Mouse (Mus musculus) testis, adult 2 months (tissue): ENCODE results near the gene Ccdc88b. TPM values are rescaled to one million over a fixed set of nuclear protein-coding genes. Genes with fewer than 3 reads are reported as not detected.
A peak's percentile ranks its signal among the peaks of the same experiment; 100 is the strongest.

ENCODE experiments used
- H3K27ac ChIP-seq: fragments of 200-500 bp; 2 replicates; pipeline ENCODE4 v1.5.1; 2012; ENCODE audit warnings: low read depth, low read length; ENCODE audit not compliant: control insufficient read depth, insufficient read depth
- H3K27me3 ChIP-seq: fragments of 200-500 bp; 2 replicates; pipeline ENCODE4 v1.6.1; 2012; ENCODE audit warnings: mild to moderate bottlenecking, low read length, moderate library complexity; ENCODE audit not compliant: control insufficient read depth, insufficient read depth
- H3K36me3 ChIP-seq: fragments of 200-500 bp; 2 replicates; pipeline ENCODE4 v1.6.1; 2012; ENCODE audit warnings: mild to moderate bottlenecking, low read length; ENCODE audit not compliant: control insufficient read depth, insufficient read depth
- H3K4me1 ChIP-seq: fragments of 200-500 bp; 2 replicates; pipeline ENCODE4 v1.6.1; 2012; ENCODE audit warnings: low read length; ENCODE audit not compliant: control insufficient read depth, insufficient read depth
- H3K4me3 ChIP-seq: fragments of 200-500 bp; 2 replicates; pipeline ENCODE4 v1.5.1; 2012; ENCODE audit warnings: low read depth, mild to moderate bottlenecking, low read length, moderate library complexity, mixed read lengths; ENCODE audit not compliant: control insufficient read depth
- CTCF ChIP-seq: fragments of 200-500 bp; IDR thresholded peaks from 2 replicates; pipeline ENCODE4 v1.5.1; 2012; ENCODE audit warnings: low read depth, mild to moderate bottlenecking, inconsistent platforms, low read length, moderate library complexity; ENCODE audit not compliant: control insufficient read depth, insufficient read depth, insufficient replicate concordance
- POLR2A ChIP-seq: fragments of 200-500 bp; IDR thresholded peaks from 2 replicates; pipeline ENCODE4 v1.6.1; 2012; ENCODE audit warnings: low read depth, mild to moderate bottlenecking, inconsistent platforms, low read length, moderate library complexity; ENCODE audit not compliant: control insufficient read depth
- polyA plus RNA-seq: library from polyadenylated mRNA; depleted of rRNA; stranded (reverse); fragments of >200 nt; gene quantifications from 2 replicates; pipeline ENCODE4 v1.2.3, GENCODE M21; 2012; rRNA removed

Gene Ccdc88b
- polyA plus RNA-seq, 1 experiment, result 33.5 TPM

DNA sequence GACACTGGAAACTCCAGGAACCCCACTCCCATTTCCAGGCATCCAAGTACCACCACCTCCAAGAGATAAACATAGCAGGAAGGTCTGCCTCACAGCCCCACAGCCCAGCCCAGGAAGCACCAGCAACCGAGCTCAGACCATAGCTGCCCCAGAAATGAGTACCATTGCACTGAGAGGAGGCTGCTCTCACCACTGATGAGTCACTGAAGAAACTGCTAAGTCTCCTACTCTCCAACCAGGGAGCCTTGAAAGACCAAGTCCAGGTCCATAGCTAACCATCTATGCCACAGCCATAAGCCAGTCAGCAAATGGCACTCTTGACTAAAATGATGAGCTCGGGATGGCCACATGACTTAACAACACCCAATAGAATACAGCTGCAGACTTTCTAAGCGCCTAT lies 31.4 kb downstream of the Ccdc88b start:
- no peaks in the 10 kb centered on the region for H3K27me3 ChIP-seq
- TF ChIP-seq POLR2A, result no peak
- no peak for TF ChIP-seq CTCF
- H3K4me1 ChIP-seq, result peaks cover 15% of the 10 kb centered on the region
- H3K36me3 ChIP-seq, result no peaks in the 10 kb centered on the region; the same call in 1 of the 2 replicates
- H3K27ac ChIP-seq, result no peak overlapping the region
- no peak overlapping the region for H3K4me3 ChIP-seq

DNA sequence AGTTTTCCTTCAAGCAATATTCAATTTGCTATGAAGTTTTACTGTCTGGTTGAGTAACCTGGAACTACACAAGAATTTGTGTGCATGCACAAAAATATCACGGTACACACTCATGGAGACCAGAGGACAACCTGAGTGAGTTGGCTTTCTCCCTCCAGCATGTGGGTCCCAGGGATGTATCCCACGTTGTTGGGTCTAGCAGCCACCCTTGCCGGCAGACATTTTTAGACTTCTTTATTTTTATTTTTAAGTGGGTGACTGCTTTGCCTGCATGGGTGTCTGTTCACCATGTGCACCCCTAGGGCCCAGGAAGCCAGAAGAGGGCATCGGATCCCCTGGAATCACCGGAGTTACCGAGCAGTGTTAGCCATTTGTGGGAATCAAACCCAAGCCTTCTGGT lies 32.6 kb downstream of the Ccdc88b start:
- Histone ChIP-seq H3K36me3 (no peaks in the 10 kb centered on the region), H3K4me1 (peaks cover 7% of the 10 kb centered on the region), H3K4me3 (no peak overlapping the region), H3K27ac (no peak overlapping the region), H3K27me3 (no peaks in the 10 kb centered on the region)
- TF ChIP-seq POLR2A (no peak), CTCF (no peak)

DNA sequence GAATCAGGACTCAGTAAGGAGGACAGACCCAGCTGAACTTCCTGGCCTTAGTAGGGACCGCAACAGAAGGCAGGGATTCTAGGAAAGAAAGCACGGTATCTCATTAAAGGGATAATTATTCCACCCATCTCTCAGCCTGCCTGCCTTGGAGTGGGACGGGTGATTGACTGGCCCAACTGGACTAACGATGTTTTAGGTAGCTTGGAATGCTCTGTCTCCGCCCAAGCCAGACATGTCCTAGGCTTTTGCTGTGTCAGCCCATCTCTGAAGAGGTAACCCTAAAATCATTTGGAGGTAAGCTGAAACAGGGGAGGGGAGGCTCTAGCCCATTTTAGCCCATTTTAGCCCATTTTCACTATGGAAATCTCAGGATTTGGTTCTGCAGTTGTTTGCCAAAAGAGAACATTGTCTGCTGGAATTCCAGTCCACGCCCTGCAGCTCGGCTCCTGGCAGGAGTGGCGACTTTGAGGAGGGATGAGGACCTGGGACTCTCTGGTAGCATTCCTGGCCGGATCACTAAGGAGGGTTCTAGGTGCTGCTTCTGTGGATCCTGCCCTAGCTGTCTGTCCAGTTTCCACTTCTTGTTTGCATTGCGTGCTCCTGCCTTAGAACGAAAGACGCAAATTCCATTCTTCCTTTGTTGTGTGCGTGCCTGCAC lies 37.3 kb downstream of the Ccdc88b start:
- Histone ChIP-seq H3K4me1 (no peaks in the 10 kb centered on the region), H3K27me3 (no peaks in the 10 kb centered on the region), H3K36me3 (no peaks in the 10 kb centered on the region), H3K27ac (no peak overlapping the region), H3K4me3 (no peak overlapping the region)
- TF ChIP-seq POLR2A, result no peak
- TF ChIP-seq CTCF, result no peak

DNA sequence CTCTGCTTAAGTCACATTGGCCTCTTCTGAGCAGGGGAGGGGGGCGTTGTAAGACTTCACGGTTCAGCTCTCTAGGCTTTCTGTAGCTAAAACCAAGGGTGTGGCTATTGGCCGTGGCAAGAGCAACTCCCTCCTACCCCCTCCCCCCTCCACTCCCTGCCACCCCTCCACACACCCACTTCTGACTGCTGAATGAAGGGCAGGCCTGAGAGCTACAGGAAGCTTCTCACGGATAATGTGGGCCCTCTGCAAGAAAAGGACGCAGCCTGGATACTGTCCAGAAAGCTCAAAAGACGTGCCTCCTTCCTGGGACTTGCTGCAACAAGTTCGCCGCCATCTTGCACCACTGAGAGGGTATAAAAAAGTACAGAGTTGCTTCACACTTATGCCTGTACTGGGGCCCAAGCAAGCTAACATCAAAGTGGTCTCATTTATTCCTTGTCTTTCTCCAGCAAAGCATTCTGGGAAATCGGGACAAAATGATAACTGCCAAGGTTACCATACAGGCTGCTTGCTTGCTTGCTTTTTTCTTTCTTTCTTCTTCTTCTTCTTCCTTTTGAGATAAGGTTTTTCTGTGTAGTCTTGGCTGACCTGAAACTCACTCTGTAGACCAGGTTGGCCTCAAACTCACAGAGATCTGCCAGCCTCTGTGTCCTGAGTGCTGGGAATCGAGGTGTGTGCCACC lies 38.7 kb downstream of the Ccdc88b start:
- H3K4me1 ChIP-seq, result no peaks in the 10 kb centered on the region
- TF ChIP-seq CTCF (no peak), POLR2A (no peak)
- no peaks in the 10 kb centered on the region for H3K27me3 ChIP-seq
- H3K27ac ChIP-seq, result peak overlapping the region; percentile 41
- H3K4me3 ChIP-seq, result no peak overlapping the region
- no peaks in the 10 kb centered on the region for H3K36me3 ChIP-seq

DNA sequence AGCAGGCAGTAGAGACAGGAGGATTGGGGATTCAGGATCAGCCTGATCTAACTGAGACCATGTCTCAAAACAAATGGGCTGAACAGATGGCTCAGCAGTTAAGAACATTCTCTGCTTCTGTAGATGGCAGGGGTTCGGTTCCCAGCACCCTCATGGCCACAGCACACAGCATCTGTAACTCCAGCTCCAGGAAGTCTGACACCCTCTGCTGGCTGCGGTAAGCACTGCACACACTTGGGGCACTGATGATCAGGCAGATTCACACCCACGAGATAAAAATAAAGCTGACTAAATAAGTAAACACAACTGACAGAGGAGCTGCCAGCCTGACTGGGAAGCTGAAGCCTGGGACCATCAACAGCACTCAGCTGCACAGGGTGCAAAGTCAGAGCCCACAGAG lies 43.1 kb downstream of the Ccdc88b start:
- H3K36me3 ChIP-seq, result no peaks in the 10 kb centered on the region
- TF ChIP-seq POLR2A (no peak), CTCF (no peak)
- H3K27me3 ChIP-seq, result no peaks in the 10 kb centered on the region
- no peak overlapping the region for H3K27ac ChIP-seq
- no peaks in the 10 kb centered on the region for H3K4me1 ChIP-seq
- H3K4me3 ChIP-seq, result no peak overlapping the region

DNA sequence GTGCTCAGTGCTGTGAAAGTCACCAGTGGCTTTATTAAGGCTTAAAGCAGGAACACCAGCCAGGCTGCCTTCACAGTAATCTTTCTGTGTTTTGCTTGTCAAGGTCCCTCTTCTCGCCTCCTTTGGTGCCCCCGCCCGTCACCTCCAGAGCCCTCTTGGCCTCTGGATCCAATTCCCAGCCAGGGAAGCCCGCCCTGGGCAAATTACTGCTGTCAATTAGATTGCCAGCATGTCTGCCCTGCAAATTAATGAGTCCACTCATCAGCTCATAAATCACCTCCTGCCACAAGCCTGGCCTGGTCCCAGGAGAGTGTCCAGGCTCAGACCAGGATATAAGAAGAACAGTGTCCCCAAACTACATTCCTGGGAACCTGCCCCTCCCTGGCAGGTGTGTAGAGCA lies 43.6 kb downstream of the Ccdc88b start:
- no peaks in the 10 kb centered on the region for H3K4me1 ChIP-seq
- H3K27ac ChIP-seq, result no peak overlapping the region
- TF ChIP-seq POLR2A, result no peak
- no peak for TF ChIP-seq CTCF
- no peak overlapping the region for H3K4me3 ChIP-seq
- H3K27me3 ChIP-seq, result no peaks in the 10 kb centered on the region
- no peaks in the 10 kb centered on the region for H3K36me3 ChIP-seq

Other genes starting within 250 kb of the Ccdc88b start
- gene Rps6ka4, start 17.6 kb downstream of the Ccdc88b start, polyA plus RNA-seq, result 12.5 and 16.4 TPM in 2 replicates
- 52.9 and 64.6 TPM in 2 replicates for gene Trmt112, start 51.5 kb upstream of the Ccdc88b start, polyA plus RNA-seq
- gene Prdx5, start 51.9 kb upstream of the Ccdc88b start, polyA plus RNA-seq, result 120 and 133 TPM in 2 replicates
- gene Esrra, start 63.6 kb upstream of the Ccdc88b start, polyA plus RNA-seq, result 13.3 and 16.6 TPM in 2 replicates
- gene Catsperz, start 67.2 kb upstream of the Ccdc88b start, polyA plus RNA-seq, result 1,294 and 1,426 TPM in 2 replicates
- 1.3 and 1.5 TPM in 2 replicates for gene Kcnk4, start 76.3 kb upstream of the Ccdc88b start, polyA plus RNA-seq
- 78.8 and 91.6 TPM in 2 replicates for gene Bad, start 83.7 kb upstream of the Ccdc88b start, polyA plus RNA-seq
- gene Gpr137, start 84.3 kb upstream of the Ccdc88b start, polyA plus RNA-seq, result 205 and 212 TPM in 2 replicates
- gene Ppp1r14b, start 116.8 kb upstream of the Ccdc88b start, polyA plus RNA-seq, result 139 and 154 TPM in 2 replicates
- gene Plcb3, start 118.3 kb upstream of the Ccdc88b start, polyA plus RNA-seq, result 13.9 and 14.6 TPM in 2 replicates
- 28.3 and 29.1 TPM in 2 replicates for gene Fkbp2, start 122.3 kb upstream of the Ccdc88b start, polyA plus RNA-seq
- gene Vegfb, start 129.4 kb upstream of the Ccdc88b start, polyA plus RNA-seq, result 7.5 and 8.4 TPM in 2 replicates
- gene Dnajc4, start 134.4 kb upstream of the Ccdc88b start, polyA plus RNA-seq, result 109 and 123 TPM in 2 replicates
- gene Nudt22, start 137.9 kb upstream of the Ccdc88b start, polyA plus RNA-seq, result 8.6 and 10.0 TPM in 2 replicates
- gene Trpt1, start 137.9 kb upstream of the Ccdc88b start, polyA plus RNA-seq, result 6.6 and 6.7 TPM in 2 replicates
- gene Fermt3, start 161.3 kb upstream of the Ccdc88b start, polyA plus RNA-seq, result 1.3 and 1.4 TPM in 2 replicates
- gene Stip1, start 181.8 kb upstream of the Ccdc88b start, polyA plus RNA-seq, result 53.1 and 54.5 TPM in 2 replicates
- gene Macrod1, start 198.6 kb upstream of the Ccdc88b start, polyA plus RNA-seq, result 39.2 and 47.3 TPM in 2 replicates
- 2.3 and 3.1 TPM in 2 replicates for gene Flrt1, start 247.5 kb upstream of the Ccdc88b start, polyA plus RNA-seq